Mouse (Mus musculus) limb, embryonic 11.5 days (tissue): ENCODE measurements around the gene Shld1. TPM values are rescaled to one million over a fixed set of nuclear protein-coding genes. Genes with fewer than 3 reads are reported as not detected.

Experiments used
- ATAC-seq: fragments of 200-750 bp; cut with Nextera tagmentation; 2 replicates; pipeline ENCODE4 v1.8.0; 2017; ENCODE audit warnings: low read depth; ENCODE audit not compliant: insufficient number of reproducible peaks, low FRiP score, low TSS enrichment
- DNase-seq: peaks from one replicate; pipeline ENCODE4 v3.0.0-alpha.2; 2015; ENCODE audit warnings: low spot score
- H3K27ac ChIP-seq: fragments of 300-500 bp; sonication (generic); replicated peaks from 2 replicates; pipeline ENCODE4 v1.5.1; 2014; ENCODE audit warnings: low read depth, mild to moderate bottlenecking, low read length
- H3K27me3 ChIP-seq: fragments of 300-500 bp; sonication (generic); 2 replicates; pipeline ENCODE4 v1.6.1; 2014; ENCODE audit warnings: mild to moderate bottlenecking, low read length, mixed read lengths; ENCODE audit not compliant: control insufficient read depth, insufficient read depth
- H3K36me3 ChIP-seq: fragments of 300-500 bp; sonication (generic); 2 replicates; pipeline ENCODE4 v1.6.1; 2014; ENCODE audit warnings: mild to moderate bottlenecking, low read length, moderate library complexity, mixed read lengths; ENCODE audit not compliant: control insufficient read depth, insufficient read depth
- H3K4me1 ChIP-seq: fragments of 300-500 bp; sonication (generic); 2 replicates; pipeline ENCODE4 v1.6.1; 2014; ENCODE audit warnings: low read length, mixed read lengths; ENCODE audit not compliant: control insufficient read depth, insufficient read depth
- H3K4me2 ChIP-seq: fragments of 300-500 bp; sonication (generic); 2 replicates; pipeline ENCODE4 v1.6.1; 2014; ENCODE audit warnings: low read depth, mild to moderate bottlenecking, moderate library complexity; ENCODE audit not compliant: severe bottlenecking
- H3K4me3 ChIP-seq: fragments of 300-500 bp; sonication (generic); 2 replicates; pipeline ENCODE4 v1.5.1; 2014; ENCODE audit warnings: low read depth, low read length
- H3K9ac ChIP-seq: fragments of 300-500 bp; sonication (generic); 2 replicates; pipeline ENCODE4 v1.6.1; 2014; ENCODE audit warnings: mild to moderate bottlenecking, low read length
- H3K9me3 ChIP-seq: fragments of 300-500 bp; sonication (generic); 2 replicates; pipeline ENCODE4 v1.6.1; 2016; ENCODE audit warnings: low read length; ENCODE audit not compliant: control insufficient read depth
- WGBS: fragments of 180-500 bp; shearing (Covaris S2); extraction: QIAGEN DNeasy Blood & Tissue Kit; methylation state at CpG from one replicate; pipeline ENCODE4 v1.1.7; 2014; 5-methylcytosine and 5-hydroxymethylcytosine counted together
- polyA plus RNA-seq: library from polyadenylated mRNA; unstranded; fragments of >200 nt; fragmentation: Nextera tagmentation; extraction: Ambion mirVana; gene quantifications from 2 replicates; pipeline ENCODE4 v1.2.1, GENCODE M21; 2014

The Shld1 gene
- polyA plus RNA-seq, 1 experiment from 2014 or later = 17.2 TPM

DNA sequence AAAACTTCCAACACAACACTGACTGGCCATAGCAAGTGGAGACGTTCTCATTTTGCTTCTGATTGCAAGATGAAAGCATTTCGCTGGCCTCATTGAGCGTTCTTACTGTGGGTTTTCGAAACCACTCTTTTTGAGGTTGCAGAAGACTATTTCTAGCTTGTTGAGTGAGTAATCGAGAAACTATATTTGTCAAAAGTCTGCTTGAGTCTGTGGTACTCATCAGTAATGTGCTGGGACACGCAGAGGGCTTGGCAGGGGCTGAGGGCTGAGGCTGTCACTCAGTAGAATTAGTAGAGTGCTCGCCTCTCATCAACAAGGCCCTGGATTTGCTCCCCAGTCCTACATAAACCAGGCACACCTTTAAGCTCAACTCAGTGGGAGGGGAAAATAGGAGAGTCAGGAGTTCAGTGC is 1.9 kb downstream of the Shld1 start:
- Histone ChIP-seq H3K27ac (no peak overlapping the region), H3K4me2 (no peak overlapping the region), H3K9ac (no peak overlapping the region), H3K4me1 (no peaks in the 10 kb centered on the region), H3K36me3 (no peaks in the 10 kb centered on the region), H3K4me3 (no peak overlapping the region), H3K9me3 (no peaks in the 10 kb centered on the region), H3K27me3 (no peaks in the 10 kb centered on the region)
- no peak for DNase-seq
- no peak for ATAC-seq
- 90% methylated on average over 7 of the region's 7 CpGs for WGBS

- Histone ChIP-seq H3K9me3 (no peaks in the 10 kb centered on the region), H3K27me3 (no peaks in the 10 kb centered on the region), H3K4me1 (no peaks in the 10 kb centered on the region), H3K27ac (no peak overlapping the region), H3K9ac (no peak overlapping the region), H3K4me2 (no peak overlapping the region), H3K36me3 (no peaks in the 10 kb centered on the region), H3K4me3 (no peak overlapping the region)
- ATAC-seq = no peak
- DNase-seq = no peak
- 81% methylated on average over 4 of the region's 4 CpGs for WGBS
These were observed 2.4 kb downstream of the Shld1 start for GRCm38 (mm10) chr2:132689188-132689568.

DNA sequence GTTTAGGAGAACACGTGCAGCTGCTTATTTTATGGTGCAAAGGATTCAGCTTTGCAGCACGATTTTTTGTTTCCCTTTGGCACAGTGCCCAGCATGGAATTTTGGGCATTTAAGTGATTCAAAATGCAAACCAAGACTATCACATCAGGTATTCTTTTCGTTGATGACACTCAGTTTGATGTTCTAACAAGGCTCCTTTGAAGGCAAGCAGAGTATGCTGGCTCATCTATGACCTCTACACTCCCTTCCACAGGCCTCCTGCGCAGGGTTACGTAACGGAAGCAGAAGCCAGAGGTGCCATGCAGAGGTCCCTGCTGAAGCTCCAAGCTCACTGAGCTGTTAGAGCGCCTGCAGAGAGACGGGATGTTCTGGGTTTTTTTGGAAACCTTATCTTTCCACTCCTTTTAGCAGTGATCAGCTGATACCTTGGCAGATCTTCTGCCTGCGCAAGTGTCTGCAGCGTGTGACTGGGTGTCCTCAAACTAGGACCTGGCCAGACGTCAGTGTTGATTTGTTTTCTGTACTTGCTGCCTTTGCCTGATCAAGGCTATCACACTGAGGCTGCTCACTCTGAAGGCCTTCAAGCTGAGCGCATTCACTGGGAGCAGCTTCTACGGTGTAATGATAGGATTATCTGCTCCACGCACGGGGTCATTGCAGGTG is 3.0 kb downstream of the Shld1 start:
- Histone ChIP-seq H3K9ac (no peak overlapping the region), H3K4me3 (no peak overlapping the region), H3K4me2 (no peak overlapping the region), H3K27me3 (no peaks in the 10 kb centered on the region), H3K4me1 (no peaks in the 10 kb centered on the region), H3K9me3 (no peaks in the 10 kb centered on the region), H3K36me3 (no peaks in the 10 kb centered on the region), H3K27ac (no peak overlapping the region)
- 86% methylated on average over 15 of the region's 15 CpGs for WGBS
- ATAC-seq (no peak), DNase-seq (no peak)

DNA sequence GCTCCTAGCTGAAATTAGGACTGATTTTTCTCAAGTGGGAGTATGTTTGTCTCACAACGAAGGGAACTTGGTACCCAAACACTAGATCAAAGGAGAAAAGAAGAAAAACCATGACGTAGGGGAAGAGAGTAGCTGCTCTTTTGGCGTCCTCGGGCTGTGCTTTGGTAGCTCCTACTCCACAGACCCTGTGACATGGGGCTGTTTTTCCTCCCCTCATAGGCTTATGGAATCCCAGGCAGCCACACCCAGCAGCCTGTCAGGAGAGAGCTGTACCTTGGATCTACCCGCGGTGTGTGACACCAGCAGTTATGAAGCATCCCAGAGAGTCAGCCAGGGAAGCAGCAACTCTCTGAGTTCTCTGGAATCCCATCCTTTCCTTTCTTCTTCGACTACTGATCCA is 5.0 kb downstream of the Shld1 start:
- H3K4me1 ChIP-seq = no peaks in the 10 kb centered on the region
- H3K27me3 ChIP-seq = no peaks in the 10 kb centered on the region
- 65% methylated on average over 7 of the region's 7 CpGs for WGBS
- DNase-seq = no peak
- no peak overlapping the region for H3K27ac ChIP-seq
- H3K36me3 ChIP-seq = no peaks in the 10 kb centered on the region
- no peaks in the 10 kb centered on the region for H3K9me3 ChIP-seq
- H3K4me3 ChIP-seq = no peak overlapping the region
- no peak overlapping the region for H3K9ac ChIP-seq
- no peak for ATAC-seq
- no peak overlapping the region for H3K4me2 ChIP-seq

DNA sequence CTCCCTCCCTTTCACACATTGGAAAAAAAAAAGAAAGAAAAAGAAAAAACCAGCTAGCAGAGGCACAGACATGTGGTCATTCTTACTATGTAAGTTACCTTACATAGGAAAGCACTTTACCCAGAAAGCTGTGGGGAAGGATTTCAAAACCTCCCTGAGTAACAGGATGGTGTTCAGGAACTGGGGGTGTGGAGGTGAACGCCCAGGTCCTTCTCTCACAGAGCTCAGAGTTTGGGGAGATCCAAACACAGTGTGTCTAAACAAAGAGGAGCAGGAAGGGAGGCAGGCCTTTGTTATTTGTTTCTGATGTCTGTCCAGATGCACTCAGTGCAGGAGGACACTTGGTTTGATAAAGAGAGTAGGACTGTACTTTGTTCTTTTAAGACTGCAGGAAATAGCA is 5.6 kb downstream of the Shld1 start:
- no peak for ATAC-seq
- Histone ChIP-seq H3K4me1 (no peaks in the 10 kb centered on the region), H3K27ac (no peak overlapping the region), H3K4me3 (no peak overlapping the region), H3K9ac (no peak overlapping the region), H3K27me3 (no peaks in the 10 kb centered on the region), H3K36me3 (no peaks in the 10 kb centered on the region), H3K4me2 (no peak overlapping the region), H3K9me3 (no peaks in the 10 kb centered on the region)
- DNase-seq = no peak
- 63% methylated on average over 1 of the region's 1 CpGs for WGBS

- no peaks in the 10 kb centered on the region for H3K4me1 ChIP-seq
- ATAC-seq (no peak), DNase-seq (no peak)
- H3K4me2 ChIP-seq = no peak overlapping the region
- H3K27me3 ChIP-seq = no peaks in the 10 kb centered on the region
- no peaks in the 10 kb centered on the region for H3K36me3 ChIP-seq
- H3K9ac ChIP-seq = no peak overlapping the region
- H3K4me3 ChIP-seq = no peak overlapping the region
- WGBS = 94% methylated on average over 3 of the region's 3 CpGs
- H3K27ac ChIP-seq = no peak overlapping the region
- H3K9me3 ChIP-seq = no peaks in the 10 kb centered on the region
These were observed 7.2 kb downstream of the Shld1 start for GRCm38 (mm10) chr2:132693980-132694379.

DNA sequence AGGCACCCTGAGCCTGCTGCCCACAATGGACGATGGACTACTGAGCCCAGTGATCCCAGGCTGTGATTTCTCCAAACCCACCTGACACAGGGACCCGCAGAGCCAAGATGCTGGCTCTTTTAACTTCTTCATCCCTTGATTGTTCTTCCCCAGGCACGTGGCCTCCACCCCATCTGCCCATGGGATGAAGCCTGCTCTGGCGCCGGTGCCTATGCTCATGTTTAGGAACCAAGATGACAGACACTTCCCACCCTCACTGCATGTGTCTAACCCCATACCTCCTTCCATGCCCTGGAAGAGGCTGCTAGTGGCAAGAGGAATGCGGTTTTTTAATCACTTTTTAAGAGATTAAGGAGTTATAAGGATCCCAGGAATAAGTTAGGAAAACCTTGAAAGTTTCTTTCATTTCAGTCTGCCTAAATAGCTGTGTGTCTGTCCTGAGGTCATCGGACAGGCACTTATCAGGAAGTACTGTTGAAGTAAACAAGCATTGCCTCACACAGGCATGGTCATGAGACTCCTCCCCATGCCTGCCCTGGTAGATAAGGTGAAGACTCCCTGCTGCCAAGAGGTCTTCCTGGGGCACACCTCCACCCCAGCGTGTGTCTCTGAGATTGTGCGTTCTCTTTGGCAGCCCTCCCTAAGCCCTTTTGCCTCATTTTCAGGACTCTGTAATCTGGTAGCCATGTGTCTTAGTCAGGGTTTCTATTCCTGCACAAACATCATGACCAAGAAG is 8.8 kb downstream of the Shld1 start:
- ATAC-seq (no peak), DNase-seq (no peak)
- no peaks in the 10 kb centered on the region for H3K4me1 ChIP-seq
- no peaks in the 10 kb centered on the region for H3K36me3 ChIP-seq
- no peak overlapping the region for H3K4me2 ChIP-seq
- no peak overlapping the region for H3K4me3 ChIP-seq
- no peaks in the 10 kb centered on the region for H3K27me3 ChIP-seq
- no peak overlapping the region for H3K9ac ChIP-seq
- H3K27ac ChIP-seq = no peak overlapping the region
- whole genome bisulfite sequencing = 84% methylated on average over 9 of the region's 9 CpGs
- H3K9me3 ChIP-seq = no peaks in the 10 kb centered on the region

GRCm38 (mm10) chr2:132696519-132696918 is 9.8 kb downstream of the Shld1 start:
- H3K9ac ChIP-seq = no peak overlapping the region
- H3K27ac ChIP-seq = no peak overlapping the region
- no peak overlapping the region for H3K4me3 ChIP-seq
- WGBS = 92% methylated on average over 5 of the region's 5 CpGs
- H3K4me2 ChIP-seq = no peak overlapping the region
- H3K4me1 ChIP-seq = no peaks in the 10 kb centered on the region
- H3K9me3 ChIP-seq = no peaks in the 10 kb centered on the region
- DNase-seq (no peak), ATAC-seq (no peak)
- no peaks in the 10 kb centered on the region for H3K27me3 ChIP-seq
- H3K36me3 ChIP-seq = no peaks in the 10 kb centered on the region
